Mouse (Mus musculus): ENCODE data around the gene Hsf3.
A peak's percentile ranks its signal among the peaks of the same experiment; 100 is the strongest.
"Not testable (repeated sequence)": the region's sequence is repeated elsewhere in the genome, so short reads cannot be mapped to it uniquely, and the experiment has no call there.

The Hsf3 gene

GRCm38 (mm10) chrX:96456201-96456963 is at the start of gene Hsf3:
Hsf3 (minus strand) TSS chrX:96456294.
- DNase-seq (ENCODE audit: extremely low spot score, low read depth, low spot score): peak; percentile 30

GRCm38 (mm10) chrX:96501580-96501979 is 45.5 kb upstream of the Hsf3 start:
- no peak for DNase-seq (ENCODE audit: extremely low spot score, low read depth, low spot score)

- no peak for DNase-seq (ENCODE audit: extremely low spot score, low read depth, low spot score)
Observed at GRCm38 (mm10) chrX:96455149-96455548, 945 bp downstream of the Hsf3 start, which contains the start of gene Heph. Heph (plus strand) TSS chrX:96455359.

GRCm38 (mm10) chrX:96419383-96419782 is 36.7 kb downstream of the Hsf3 start:
- DNase-seq (ENCODE audit: extremely low spot score, low read depth, low spot score): no peak

GRCm38 (mm10) chrX:96417733-96418132 is 38.4 kb downstream of the Hsf3 start:
- DNase-seq (ENCODE audit: extremely low spot score, low read depth, low spot score): no peak

GRCm38 (mm10) chrX:96416970-96417369 is 39.1 kb downstream of the Hsf3 start:
- DNase-seq (ENCODE audit: extremely low spot score, low read depth, low spot score): no peak

- not testable (repeated sequence) for DNase-seq (ENCODE audit: extremely low spot score, low read depth, low spot score)
Observed at GRCm38 (mm10) chrX:96415351-96415750, 40.7 kb downstream of the Hsf3 start.

GRCm38 (mm10) chrX:96339108-96339507 is 117.0 kb downstream of the Hsf3 start:
- DNase-seq (ENCODE audit: extremely low spot score, low read depth, low spot score): no peak

- DNase-seq (ENCODE audit: extremely low spot score, low read depth, low spot score): no peak
Observed at GRCm38 (mm10) chrX:96329764-96330163, 126.3 kb downstream of the Hsf3 start.

- DNase-seq (ENCODE audit: extremely low spot score, low read depth, low spot score): no peak
Observed at GRCm38 (mm10) chrX:96293338-96293737, 162.8 kb downstream of the Hsf3 start, which contains the start of gene Vsig4. Vsig4 (minus strand) TSS chrX:96293438.

GRCm38 (mm10) chrX:96256509-96256908 is 199.6 kb downstream of the Hsf3 start:
- DNase-seq (ENCODE audit: extremely low spot score, low read depth, low spot score): no peak
